ENCODE assay signal across 8 mouse cellular contexts in genomic region chr8:127227407-127227806, GRCm38 (mm10).
A peak's percentile ranks its signal among the peaks of the same experiment; 100 is the strongest.
DNase-seq lines count a peak whose midpoint lies in the region; ATAC-seq and TF ChIP-seq lines count a peak whose summit lies in the region.
"Had no signal": no experiment of that assay in that cellular context is flagged by ENCODE, and none has a peak within 500 bp of the region (broad histone marks: within the 10 kb centered on the region; RNA-seq: fewer than 3 reads in every experiment).

No protein-coding gene starts in this region.

- no peaks in the 10 kb centered on the region for H3K9me3 ChIP-seq in lung, embryonic 14.5 days (ENCODE audit: low read depth, low read length)
- H3K9me3 ChIP-seq: embryonic facial prominence, embryonic 12.5 days had no signal

- peaks cover 7% of the 10 kb centered on the region; the same call in 1 of the 2 replicates for H3K4me1 ChIP-seq in lung, embryonic 14.5 days (ENCODE audit: insufficient read depth)

- peak; percentile 41; the same call in 1 of the 2 replicates for ATAC-seq in lung, embryonic 14.5 days (ENCODE audit: insufficient read depth)

- no peak overlapping the region for H3K9ac ChIP-seq in lung, embryonic 14.5 days
- H3K9ac ChIP-seq: embryonic facial prominence, embryonic 12.5 days had no signal

- H3K27me3 ChIP-seq in lung, embryonic 14.5 days (ENCODE audit: insufficient read depth, low read length) = no peaks in the 10 kb centered on the region
- H3K27me3 ChIP-seq: embryonic facial prominence, embryonic 12.5 days had no signal

- no peaks in the 10 kb centered on the region for H3K36me3 ChIP-seq in lung, embryonic 14.5 days (ENCODE audit: insufficient read depth)
- H3K36me3 ChIP-seq: embryonic facial prominence, embryonic 12.5 days had no signal

- peak; percentile 17 for DNase-seq in kidney, postnatal 14 days
- no peak for DNase-seq in kidney, postnatal 25 days
- DNase-seq in NIH3T3 (ENCODE audit: low read depth) = peak; percentile 81
- DNase-seq in brain, adult 2 months (ENCODE audit: low read depth, low spot score) = peak; percentile 66
- peak; percentile 62 for DNase-seq in lung, embryonic 14.5 days
- DNase-seq in gastrocnemius, adult 8-10 months (ENCODE audit: low spot score in 2 of 2) = no peak
- DNase-seq in ovary, adult 18-20 months (ENCODE audit: low spot score) = no peak

- no peak overlapping the region for H3K4me2 ChIP-seq in lung, embryonic 14.5 days
- H3K4me2 ChIP-seq: embryonic facial prominence, embryonic 12.5 days had no signal

- no peak for TF ChIP-seq CTCF in lung, embryonic 14.5 days (IDR thresholded peaks at IDR 0.05; ENCODE audit: low read depth)

- H3K4me3 ChIP-seq in lung, embryonic 14.5 days (ENCODE audit: low read depth, low read length) = no peak overlapping the region
- H3K4me3 ChIP-seq: embryonic facial prominence, embryonic 12.5 days had no signal

- no peak overlapping the region; the same call in 1 of the 2 replicates for H3K27ac ChIP-seq in lung, embryonic 14.5 days (ENCODE audit: low read depth)
- H3K27ac ChIP-seq: embryonic facial prominence, embryonic 12.5 days had no signal

- 62% methylated on average over 4 of the region's 4 CpGs for WGBS in lung, embryonic 14.5 days

Comparison
In these comparisons a context has a peak if more than half of its experiments do, and no peak if none do; other contexts are left out.
1. DNase-seq: peak in kidney, postnatal 14 days (single experiment), NIH3T3 (single experiment), brain, adult 2 months (single experiment) and lung, embryonic 14.5 days (single experiment); none in kidney, postnatal 25 days (0 of 2), gastrocnemius, adult 8-10 months (0 of 2) and ovary, adult 18-20 months (single experiment).